Mouse (Mus musculus): ENCODE data around the gene Spata3. TPM values are rescaled to one million over a fixed set of nuclear protein-coding genes. Genes with fewer than 3 reads are reported as not detected.

Spata3 gene
- 151 TPM for polyA plus RNA-seq (2014; fragmentation: Illumina TruSeq; extraction: RNeasy Lipid Tissue Mini Kit (QIAGEN cat#74804); ENCODE audit: low read depth, low replicate concordance)

GRCm38 (mm10) chr1:86016516-86016915 is at the start of gene Spata3:
Spata3 (plus strand) TSS chr1:86016816.

DNA sequence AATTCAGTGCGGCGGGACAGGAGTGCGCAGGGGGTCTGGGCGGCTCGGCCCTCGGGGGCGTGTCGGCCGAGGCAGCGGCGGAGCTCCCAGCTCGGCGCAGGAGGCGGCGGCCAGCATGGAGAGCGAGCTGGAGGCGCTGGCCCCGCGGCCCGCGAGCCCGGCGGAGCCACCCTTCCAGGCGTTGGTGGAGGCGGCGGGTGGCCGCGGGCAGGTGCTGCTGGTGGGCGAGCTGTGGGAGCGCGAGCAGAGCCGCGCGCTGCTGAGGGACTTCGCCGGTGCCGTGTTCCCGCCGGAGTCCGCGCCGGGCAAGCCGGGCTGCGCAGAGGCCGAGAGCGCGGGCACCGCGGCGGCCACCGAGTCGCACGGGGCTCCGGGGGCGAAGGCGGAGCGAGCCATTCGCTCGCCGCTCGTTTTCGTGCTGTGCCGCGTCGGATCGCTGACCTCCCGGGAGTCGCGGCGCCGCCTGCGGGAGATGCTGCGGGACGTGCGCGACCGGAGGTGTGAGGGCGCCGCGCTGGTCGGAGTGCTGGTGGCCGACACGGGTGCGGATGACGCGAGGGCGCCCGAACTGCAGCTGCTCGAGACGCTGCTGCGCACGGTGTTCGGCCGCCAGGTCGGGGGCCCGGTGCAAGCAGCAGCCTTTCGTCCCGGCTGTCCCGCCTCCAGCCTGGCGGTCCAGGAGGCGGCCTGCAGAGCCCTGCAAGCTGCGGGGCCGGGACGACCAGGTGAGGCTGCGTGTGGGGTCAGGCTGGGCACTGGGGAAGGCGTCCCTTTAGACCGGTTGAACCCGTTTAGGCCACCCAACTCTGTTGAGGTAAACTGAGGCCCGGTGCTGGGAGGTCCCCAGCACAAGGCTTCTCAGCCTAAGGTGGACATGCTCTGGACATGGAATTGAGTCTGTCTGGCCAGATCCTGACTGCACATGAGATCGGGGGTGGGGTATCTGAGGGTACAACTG is 29.5 kb downstream of the Spata3 start, which contains the start of gene 2810459M11Rik:
TSS of gene 2810459M11Rik (plus strand) at position 16 of the 958 bp plus-strand sequence.

GRCm38 (mm10) chr1:86064271-86064991 is 47.8 kb downstream of the Spata3 start, which contains the start of gene Psmd1:
Psmd1 (plus strand) TSS chr1:86064387.

Other genes with a start within 250 kb of the Spata3 start
- gene A630001G21Rik, start 238.2 kb upstream of the Spata3 start, polyA plus RNA-seq (2014; fragmentation: Illumina TruSeq; extraction: RNeasy Lipid Tissue Mini Kit (QIAGEN cat#74804); ENCODE audit: low read depth, low replicate concordance) = 0.50 TPM
- 79.9 TPM for gene Cab39, start 223.4 kb upstream of the Spata3 start, polyA plus RNA-seq (2014; fragmentation: Illumina TruSeq; extraction: RNeasy Lipid Tissue Mini Kit (QIAGEN cat#74804); ENCODE audit: low read depth, low replicate concordance)
- 3.9 TPM for gene Itm2c, start 122.5 kb upstream of the Spata3 start, polyA plus RNA-seq (2014; fragmentation: Illumina TruSeq; extraction: RNeasy Lipid Tissue Mini Kit (QIAGEN cat#74804); ENCODE audit: low read depth, low replicate concordance)
- 1.1 TPM for gene 4933407L21Rik, start 88.3 kb upstream of the Spata3 start, polyA plus RNA-seq (2014; fragmentation: Illumina TruSeq; extraction: RNeasy Lipid Tissue Mini Kit (QIAGEN cat#74804); ENCODE audit: low read depth, low replicate concordance)
- gene Gpr55, start 55.8 kb upstream of the Spata3 start, polyA plus RNA-seq (2014; fragmentation: Illumina TruSeq; extraction: RNeasy Lipid Tissue Mini Kit (QIAGEN cat#74804); ENCODE audit: low read depth, low replicate concordance) = 7.4 TPM
- 0.13 TPM for gene 2810459M11Rik, start 29.0 kb downstream of the Spata3 start, polyA plus RNA-seq (2014; fragmentation: Illumina TruSeq; extraction: RNeasy Lipid Tissue Mini Kit (QIAGEN cat#74804); ENCODE audit: low read depth, low replicate concordance)
- gene Psmd1, start 47.6 kb downstream of the Spata3 start, polyA plus RNA-seq (2014; fragmentation: Illumina TruSeq; extraction: RNeasy Lipid Tissue Mini Kit (QIAGEN cat#74804); ENCODE audit: low read depth, low replicate concordance) = 108 TPM
- gene Htr2b, start 95.2 kb downstream of the Spata3 start, polyA plus RNA-seq (2014; fragmentation: Illumina TruSeq; extraction: RNeasy Lipid Tissue Mini Kit (QIAGEN cat#74804); ENCODE audit: low read depth, low replicate concordance) = 0.18 TPM
- not detected for gene Gm21972, start 116.8 kb downstream of the Spata3 start, polyA plus RNA-seq (2014; fragmentation: Illumina TruSeq; extraction: RNeasy Lipid Tissue Mini Kit (QIAGEN cat#74804); ENCODE audit: low read depth, low replicate concordance)
- gene Armc9, start 138.0 kb downstream of the Spata3 start, polyA plus RNA-seq (2014; fragmentation: Illumina TruSeq; extraction: RNeasy Lipid Tissue Mini Kit (QIAGEN cat#74804); ENCODE audit: low read depth, low replicate concordance) = 70.4 TPM